Mouse (Mus musculus): ENCODE results near the gene Syngr2. TPM values are rescaled to one million over a fixed set of nuclear protein-coding genes. Genes with fewer than 3 reads are reported as not detected.
"Not testable (repeated sequence)": the region's sequence is repeated elsewhere in the genome, so short reads cannot be mapped to it uniquely, and the experiment has no call there.

Gene Syngr2
- polyA plus RNA-seq, 1 experiment: 90.0 TPM

DNA sequence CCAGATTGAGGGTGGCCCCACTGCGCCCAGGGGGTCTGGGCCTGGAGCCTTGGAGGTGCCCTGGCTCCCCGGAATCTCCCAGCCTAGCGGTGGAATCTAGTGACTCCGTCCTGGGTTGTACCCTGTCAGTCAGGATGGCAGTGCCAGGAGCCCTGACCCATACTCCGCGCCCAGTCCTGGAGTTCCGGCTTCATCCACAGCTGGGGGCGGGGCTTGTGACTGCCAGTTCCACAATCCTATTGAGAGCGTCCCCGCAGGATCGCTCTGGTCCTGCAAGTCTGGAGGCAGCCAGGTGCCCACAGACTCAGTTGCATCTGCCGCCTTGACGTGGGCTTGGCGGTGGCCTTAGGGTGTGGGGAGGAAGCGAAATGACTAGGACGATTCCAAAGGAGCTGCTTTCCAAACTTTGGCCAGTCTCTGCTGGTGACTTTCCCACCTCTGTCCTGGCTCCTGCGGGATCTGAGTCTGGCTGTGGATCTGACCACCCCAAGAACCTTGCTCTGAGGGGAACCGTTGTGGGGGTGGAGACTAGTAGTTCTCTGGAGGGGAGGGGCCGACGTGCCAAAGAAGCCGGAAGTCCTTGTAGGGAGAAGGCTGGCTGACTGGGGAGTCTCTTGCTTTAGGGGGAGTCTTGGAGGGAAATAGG lies 1.1 kb downstream of the Syngr2 start:
- DNase-seq (ENCODE audit: low spot score): peak; percentile 73

- DNase-seq (ENCODE audit: low spot score): no peak
These were observed 4.4 kb downstream of the Syngr2 start for GRCm38 (mm10) chr11:117813867-117814266.

- DNase-seq (ENCODE audit: low spot score): no peak
These were observed 5.4 kb downstream of the Syngr2 start for GRCm38 (mm10) chr11:117814704-117815366.

DNA sequence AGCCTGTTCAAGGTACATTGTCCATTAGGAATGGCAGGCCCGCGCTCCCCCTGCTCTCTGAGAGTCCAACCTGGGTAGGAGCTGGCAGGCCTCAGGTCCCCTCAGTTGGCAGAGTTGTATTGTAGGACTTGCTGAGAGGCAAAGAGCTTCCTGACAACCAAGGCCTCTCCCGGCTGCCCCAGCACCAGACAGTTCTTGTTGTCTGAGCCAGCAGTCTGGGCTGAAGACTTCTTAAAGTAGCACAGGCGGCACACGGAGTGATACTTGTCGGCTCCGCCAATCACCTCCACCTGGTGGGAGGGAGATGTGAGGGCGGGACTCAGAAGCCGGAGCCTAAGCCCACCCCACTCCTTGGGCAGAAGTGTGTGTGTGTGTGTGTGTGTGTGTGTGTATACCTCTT lies 6.4 kb downstream of the Syngr2 start:
- DNase-seq (ENCODE audit: low spot score): not testable (repeated sequence)

DNA sequence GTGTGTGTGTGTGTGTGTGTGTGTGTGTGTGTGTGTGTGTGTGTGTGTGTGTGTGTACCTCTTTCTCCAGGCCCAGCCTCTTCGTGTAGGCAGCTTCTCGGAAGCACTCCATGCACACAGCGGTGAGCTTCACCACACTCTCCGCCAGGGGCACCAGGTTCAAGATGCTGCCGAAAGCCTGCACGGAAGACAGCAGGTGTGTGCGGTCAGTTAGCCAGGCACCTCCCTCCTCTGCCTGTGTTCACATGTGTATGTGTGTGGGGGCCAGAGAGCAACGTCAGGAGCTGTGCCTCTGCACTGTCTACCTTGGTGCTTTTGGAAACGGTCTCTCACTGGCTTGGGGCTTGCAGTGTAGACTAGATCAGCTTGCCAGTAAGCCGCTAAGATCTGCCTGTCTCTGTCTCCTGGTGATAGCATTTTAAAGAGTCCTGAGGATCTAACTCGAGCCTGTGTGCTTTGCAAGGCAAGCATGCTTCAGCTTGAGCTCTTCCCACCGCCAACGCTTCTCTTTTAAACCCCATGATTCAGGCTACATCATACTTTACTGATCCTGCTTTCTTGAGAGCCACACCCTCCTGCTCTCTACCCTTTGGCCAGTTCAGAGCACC lies 7.0 kb downstream of the Syngr2 start:
- no peak for DNase-seq (ENCODE audit: low spot score)

GRCm38 (mm10) chr11:117819095-117819494 lies 9.6 kb downstream of the Syngr2 start:
- DNase-seq (ENCODE audit: low spot score): no peak

DNA sequence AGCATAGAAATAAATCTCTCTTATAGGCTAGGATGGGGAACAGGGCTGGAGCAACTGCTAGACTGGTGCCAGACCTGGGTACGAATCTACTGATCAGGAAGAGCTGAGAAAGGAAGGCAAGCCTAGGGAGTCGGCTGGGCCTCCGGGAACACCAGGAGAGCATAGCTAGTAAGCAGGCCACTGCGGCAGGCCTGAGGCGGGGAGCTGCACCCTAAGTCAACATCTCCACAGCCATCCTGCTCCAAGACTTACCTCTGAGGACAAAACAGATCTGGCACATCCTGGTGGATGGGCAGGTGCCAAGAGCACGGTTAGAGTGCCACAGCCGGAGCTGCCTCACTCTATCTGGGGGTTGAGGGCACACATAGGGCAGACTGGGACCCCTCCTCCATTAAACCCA lies 10.7 kb downstream of the Syngr2 start:
- no peak for DNase-seq (ENCODE audit: low spot score)

- no peak for DNase-seq (ENCODE audit: low spot score)
These were observed 12.4 kb downstream of the Syngr2 start for GRCm38 (mm10) chr11:117821868-117822267.

GRCm38 (mm10) chr11:117822728-117823241 lies 13.3 kb downstream of the Syngr2 start:
- DNase-seq (ENCODE audit: low spot score): no peak

DNA sequence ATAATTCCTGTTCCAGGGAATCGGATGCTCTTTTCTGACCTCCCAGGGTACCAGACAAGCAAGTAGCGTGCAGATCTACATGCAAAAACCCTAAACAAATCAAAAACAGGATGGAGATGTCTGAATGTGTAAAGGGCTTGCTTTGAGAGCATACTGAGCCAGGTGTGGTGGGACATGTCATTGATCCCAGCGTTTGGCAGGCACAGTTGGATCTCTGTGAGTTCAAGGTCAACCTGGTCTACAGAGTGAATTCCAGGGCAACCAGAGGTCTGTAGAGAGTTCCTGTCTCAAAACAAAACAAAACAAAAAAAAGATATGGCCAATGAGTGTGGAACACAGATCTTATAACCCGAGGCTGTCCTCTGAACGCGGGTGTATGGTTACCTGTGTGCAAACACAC lies 13.9 kb downstream of the Syngr2 start:
- no peak for DNase-seq (ENCODE audit: low spot score)

- peak; percentile 58 for DNase-seq (ENCODE audit: low spot score)
These were observed 14.8 kb downstream of the Syngr2 start for GRCm38 (mm10) chr11:117824060-117824969.

DNA sequence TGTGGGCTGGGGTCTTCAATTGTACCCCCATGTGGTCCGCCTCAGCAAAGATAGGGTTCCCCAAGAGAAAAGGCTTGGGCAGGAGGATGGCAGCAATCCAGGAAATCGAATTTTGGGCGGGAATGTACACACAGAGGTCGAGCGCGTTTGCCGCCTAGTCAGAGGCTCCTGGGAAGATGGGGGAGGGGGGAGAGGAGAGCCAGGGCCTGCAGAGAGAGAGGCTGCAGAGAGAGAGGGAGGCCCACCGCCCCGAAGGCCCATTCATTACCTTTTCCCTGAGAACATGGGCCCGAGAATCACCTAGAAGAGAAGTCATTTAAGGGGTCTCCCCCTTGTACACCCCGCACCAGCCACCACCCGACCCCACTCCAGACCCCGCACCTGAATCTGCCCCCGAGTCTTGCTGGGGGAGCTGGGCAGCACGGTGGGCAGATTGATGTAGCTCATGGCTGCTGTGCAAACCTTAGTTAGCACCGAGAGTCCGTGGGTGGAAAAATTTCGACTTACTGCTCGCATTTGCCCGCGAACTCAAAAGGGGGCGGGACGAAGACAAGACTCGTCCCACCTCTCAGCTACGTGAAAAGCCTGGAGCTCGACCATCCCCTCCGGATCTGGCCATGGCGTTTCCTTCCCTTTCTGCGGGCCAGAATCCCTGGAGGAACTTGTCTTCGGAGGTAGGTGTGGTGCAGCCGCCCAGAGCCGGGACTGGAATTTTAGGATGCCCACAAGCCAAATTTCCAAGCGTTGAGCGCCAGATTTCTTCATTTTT lies 16.0 kb downstream of the Syngr2 start, which contains the start of the genes Afmid and Tk1:
TSS of gene Afmid (plus strand) at position 592 of the 769 bp plus-strand sequence.
TSS of gene Tk1 (minus strand) at position 760 of the 769 bp plus-strand sequence.
- peak; percentile 48 for DNase-seq (ENCODE audit: low spot score)

- DNase-seq (ENCODE audit: low spot score): no peak
These were observed 16.7 kb downstream of the Syngr2 start for GRCm38 (mm10) chr11:117826164-117826563.

DNA sequence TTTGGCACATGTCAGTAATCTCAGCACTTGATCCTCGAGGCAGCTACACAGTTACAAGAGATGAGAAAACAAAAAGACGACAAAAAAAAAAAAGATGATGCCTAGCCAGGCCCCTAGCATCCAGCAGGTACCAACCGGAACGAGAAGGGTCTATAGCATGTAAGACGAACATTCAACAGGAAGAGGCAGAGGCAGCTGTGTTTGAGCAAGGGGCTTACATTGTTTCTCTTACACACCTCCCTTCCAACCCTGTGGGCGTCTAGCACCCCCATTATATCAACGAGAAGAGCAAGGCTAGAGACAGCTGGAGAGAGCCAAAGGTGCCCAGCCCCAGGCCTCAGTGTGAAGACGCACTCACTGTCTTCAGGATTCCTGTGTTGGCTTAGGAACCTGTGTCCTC lies 17.4 kb downstream of the Syngr2 start:
- DNase-seq (ENCODE audit: low spot score): no peak

DNA sequence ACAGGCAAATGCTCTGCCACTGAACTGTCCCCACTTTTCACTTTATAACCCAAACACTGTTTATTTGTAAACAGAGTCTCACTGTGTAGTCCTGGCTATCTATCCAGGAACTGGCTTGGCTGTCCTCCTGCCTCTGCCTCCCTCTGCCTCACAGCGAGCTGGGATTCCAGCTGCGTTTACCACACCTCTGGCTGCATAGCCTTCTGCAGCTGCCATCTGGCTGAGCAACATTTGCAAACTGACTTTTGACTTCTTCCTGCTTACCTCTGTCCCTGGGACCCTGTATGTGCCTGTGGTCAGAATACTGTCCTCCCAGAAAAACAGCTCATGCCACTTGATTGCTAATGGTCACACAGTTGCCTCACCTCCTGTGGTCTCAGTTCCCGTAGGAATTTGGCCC lies 17.9 kb downstream of the Syngr2 start:
- no peak for DNase-seq (ENCODE audit: low spot score)

DNA sequence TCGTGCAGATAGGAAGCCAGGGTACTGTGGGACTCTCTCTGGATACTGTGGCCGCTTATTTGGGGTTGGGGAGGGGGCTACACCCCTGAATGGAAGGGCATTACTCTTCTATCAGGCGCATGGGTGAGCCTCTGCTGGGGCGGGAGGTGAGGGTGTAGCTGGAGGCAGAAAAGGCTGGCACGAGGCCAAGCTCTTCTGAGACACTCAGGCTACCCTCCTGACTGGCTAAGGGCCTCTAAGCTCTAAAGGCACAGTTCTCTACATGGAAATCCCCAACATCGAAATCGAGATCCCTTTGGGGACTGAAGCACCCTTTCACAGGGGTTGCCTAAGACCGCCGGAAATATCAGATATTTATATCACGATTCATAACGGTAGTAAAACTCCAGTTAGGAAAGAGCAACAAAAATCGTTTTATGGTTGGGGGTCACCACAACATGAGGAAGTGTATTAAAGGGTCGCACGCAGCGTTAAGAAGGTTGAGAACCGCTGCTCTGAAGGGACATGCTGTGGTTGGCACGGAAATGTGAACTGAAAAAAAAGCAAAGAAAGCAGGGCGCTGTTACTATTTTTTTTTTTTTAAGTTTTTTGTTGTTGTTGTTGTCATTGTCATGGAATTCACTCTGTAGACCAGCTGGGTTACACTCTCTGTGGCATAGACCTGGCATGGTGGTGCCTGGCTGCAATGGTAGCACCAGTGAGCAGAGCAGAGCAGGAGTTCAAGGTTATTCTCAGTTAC lies 18.9 kb downstream of the Syngr2 start:
- DNase-seq (ENCODE audit: low spot score): no peak

DNA sequence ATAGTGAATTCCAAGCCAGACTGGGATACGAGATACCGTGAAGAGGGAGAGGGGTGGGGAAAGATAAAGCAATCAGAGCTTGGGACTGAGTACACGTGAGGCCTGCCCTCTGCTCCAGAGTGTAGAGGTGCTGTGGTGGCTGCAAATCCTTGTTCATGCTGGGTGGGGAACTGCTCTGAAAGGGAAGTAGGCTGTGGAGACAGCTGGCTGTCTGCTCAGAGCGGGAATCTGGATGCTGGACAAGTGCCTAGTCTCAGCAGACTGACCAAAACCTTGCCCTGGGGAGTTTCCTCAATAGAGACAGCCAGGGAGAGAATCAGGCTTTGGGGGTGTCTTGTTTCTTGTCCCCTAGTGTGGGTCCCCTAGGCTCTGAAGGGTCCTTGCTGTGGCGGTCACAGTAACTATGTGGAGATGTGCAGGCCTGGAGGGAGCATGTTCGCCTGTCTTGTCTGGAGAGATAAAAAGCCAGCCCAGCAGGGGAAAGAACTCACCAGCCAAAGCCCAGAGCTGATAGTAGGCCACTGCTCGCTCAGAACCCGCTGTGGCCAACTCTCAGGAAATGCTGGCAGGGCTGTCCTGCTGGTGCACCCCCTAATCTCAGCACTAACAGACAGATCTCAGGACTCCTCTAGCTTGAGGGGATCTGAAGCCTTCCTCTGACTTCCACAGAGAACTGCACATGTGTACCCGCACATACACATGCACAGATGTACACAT lies 19.6 kb downstream of the Syngr2 start:
- DNase-seq (ENCODE audit: low spot score): no peak

- no peak for DNase-seq (ENCODE audit: low spot score)
These were observed 20.3 kb downstream of the Syngr2 start for GRCm38 (mm10) chr11:117829671-117830215.

DNA sequence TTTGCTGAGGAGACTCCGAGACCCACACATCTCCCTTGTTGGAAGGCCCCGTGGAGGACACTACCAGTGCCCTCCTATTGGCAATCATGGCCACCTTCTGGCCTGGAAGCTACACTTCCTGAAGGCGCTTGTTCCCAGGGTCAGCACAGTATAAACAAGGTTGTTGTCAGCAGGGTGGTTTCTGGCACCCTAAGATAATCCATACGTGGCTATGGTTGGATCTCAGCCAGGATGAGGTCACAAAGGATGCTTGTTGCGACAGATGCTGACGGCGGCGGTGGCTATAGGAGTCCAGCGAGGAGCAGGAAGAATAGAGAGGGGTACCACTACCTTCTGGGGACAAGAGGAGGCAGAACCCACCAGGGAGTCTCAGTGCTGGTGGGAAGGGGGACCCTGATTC lies 20.9 kb downstream of the Syngr2 start:
- DNase-seq (ENCODE audit: low spot score): no peak

All from urinary bladder, adult 2 months (tissue).